Mouse (Mus musculus): Measurements from ENCODE around the gene Tbccd1. TPM values are rescaled to one million over a fixed set of nuclear protein-coding genes. Genes with fewer than 3 reads are reported as not detected.

The Tbccd1 gene
- polyA plus RNA-seq, 1 experiment from 2014 or later, result 31.6 TPM

- no peak overlapping the region for H3K9ac ChIP-seq (ENCODE audit: low read depth, low read length)
- no peak for ATAC-seq
- H3K36me3 ChIP-seq (ENCODE audit: control insufficient read depth, insufficient read depth, low read length), result no peaks in the 10 kb centered on the region
- no peak overlapping the region for H3K4me3 ChIP-seq (ENCODE audit: low read length)
- no peaks in the 10 kb centered on the region for H3K4me1 ChIP-seq (ENCODE audit: control insufficient read depth, insufficient read depth, low read length)
- no peaks in the 10 kb centered on the region for H3K27me3 ChIP-seq (replicated peaks; ENCODE audit: control insufficient read depth, insufficient read depth, low read length)
- WGBS, result 71% methylated on average over 4 of the region's 4 CpGs
- H3K27ac ChIP-seq (ENCODE audit: low read length), result no peak overlapping the region
- no peaks in the 10 kb centered on the region for H3K9me3 ChIP-seq (ENCODE audit: control insufficient read depth, low read length)
- no peak overlapping the region for H3K4me2 ChIP-seq (ENCODE audit: low read depth, low read length)
These were observed 31.4 kb upstream of the Tbccd1 start for GRCm38 (mm10) chr16:22888835-22889234.

GRCm38 (mm10) chr16:22886726-22887125 lies 29.3 kb upstream of the Tbccd1 start:
- H3K9ac ChIP-seq (ENCODE audit: low read depth, low read length), result no peak overlapping the region
- no peak overlapping the region for H3K4me2 ChIP-seq (ENCODE audit: low read depth, low read length)
- H3K27ac ChIP-seq (ENCODE audit: low read length), result no peak overlapping the region
- H3K27me3 ChIP-seq (replicated peaks; ENCODE audit: control insufficient read depth, insufficient read depth, low read length), result no peaks in the 10 kb centered on the region
- H3K9me3 ChIP-seq (ENCODE audit: control insufficient read depth, low read length), result no peaks in the 10 kb centered on the region
- H3K36me3 ChIP-seq (ENCODE audit: control insufficient read depth, insufficient read depth, low read length), result no peaks in the 10 kb centered on the region
- H3K4me3 ChIP-seq (ENCODE audit: low read length), result no peak overlapping the region
- ATAC-seq, result no peak
- no peaks in the 10 kb centered on the region for H3K4me1 ChIP-seq (ENCODE audit: control insufficient read depth, insufficient read depth, low read length)
- 73% methylated on average over 3 of the region's 3 CpGs for WGBS

GRCm38 (mm10) chr16:22885356-22885755 lies 27.9 kb upstream of the Tbccd1 start:
- ATAC-seq, result no peak
- Histone ChIP-seq H3K36me3 (ENCODE audit: control insufficient read depth, insufficient read depth, low read length) (no peaks in the 10 kb centered on the region), H3K27me3 (replicated peaks; ENCODE audit: control insufficient read depth, insufficient read depth, low read length) (no peaks in the 10 kb centered on the region), H3K4me3 (ENCODE audit: low read length) (no peak overlapping the region), H3K27ac (ENCODE audit: low read length) (no peak overlapping the region), H3K9me3 (ENCODE audit: control insufficient read depth, low read length) (no peaks in the 10 kb centered on the region), H3K4me2 (ENCODE audit: low read depth, low read length) (no peak overlapping the region), H3K4me1 (ENCODE audit: control insufficient read depth, insufficient read depth, low read length) (no peaks in the 10 kb centered on the region), H3K9ac (ENCODE audit: low read depth, low read length) (no peak overlapping the region)
- 34% methylated on average over 4 of the region's 4 CpGs for WGBS

- H3K27ac ChIP-seq (ENCODE audit: low read length), result no peak overlapping the region
- 84% methylated on average over 5 of the region's 5 CpGs for WGBS
These were observed 26.0 kb upstream of the Tbccd1 start for GRCm38 (mm10) chr16:22883441-22883840.

GRCm38 (mm10) chr16:22881487-22881886 lies 24.0 kb upstream of the Tbccd1 start:
- no peaks in the 10 kb centered on the region for H3K9me3 ChIP-seq (ENCODE audit: control insufficient read depth, low read length)
- WGBS, result 58% methylated on average over 4 of the region's 4 CpGs
- H3K9ac ChIP-seq (ENCODE audit: low read depth, low read length), result no peak overlapping the region
- no peak overlapping the region for H3K4me3 ChIP-seq (ENCODE audit: low read length)
- H3K4me1 ChIP-seq (ENCODE audit: control insufficient read depth, insufficient read depth, low read length), result no peaks in the 10 kb centered on the region
- H3K4me2 ChIP-seq (ENCODE audit: low read depth, low read length), result no peak overlapping the region
- H3K27me3 ChIP-seq (replicated peaks; ENCODE audit: control insufficient read depth, insufficient read depth, low read length), result no peaks in the 10 kb centered on the region
- H3K27ac ChIP-seq (ENCODE audit: low read length), result no peak overlapping the region
- no peaks in the 10 kb centered on the region for H3K36me3 ChIP-seq (ENCODE audit: control insufficient read depth, insufficient read depth, low read length)
- ATAC-seq, result no peak

More at GRCm38 (mm10) chr16:22883441-22883840, 26.0 kb upstream of the Tbccd1 start:
- no peaks in the 10 kb centered on the region for H3K36me3 ChIP-seq (ENCODE audit: control insufficient read depth, insufficient read depth, low read length)
- no peak for ATAC-seq
- no peaks in the 10 kb centered on the region for H3K27me3 ChIP-seq (replicated peaks; ENCODE audit: control insufficient read depth, insufficient read depth, low read length)
- H3K9ac ChIP-seq (ENCODE audit: low read depth, low read length), result no peak overlapping the region
- H3K9me3 ChIP-seq (ENCODE audit: control insufficient read depth, low read length), result no peaks in the 10 kb centered on the region
- no peak overlapping the region for H3K4me2 ChIP-seq (ENCODE audit: low read depth, low read length)
- no peaks in the 10 kb centered on the region for H3K4me1 ChIP-seq (ENCODE audit: control insufficient read depth, insufficient read depth, low read length)
- H3K4me3 ChIP-seq (ENCODE audit: low read length), result no peak overlapping the region

GRCm38 (mm10) chr16:22880900-22881299 lies 23.4 kb upstream of the Tbccd1 start:
- no peaks in the 10 kb centered on the region for H3K9me3 ChIP-seq (ENCODE audit: control insufficient read depth, low read length)
- no peak overlapping the region for H3K27ac ChIP-seq (ENCODE audit: low read length)
- no peaks in the 10 kb centered on the region for H3K4me1 ChIP-seq (ENCODE audit: control insufficient read depth, insufficient read depth, low read length)
- H3K36me3 ChIP-seq (ENCODE audit: control insufficient read depth, insufficient read depth, low read length), result no peaks in the 10 kb centered on the region
- no peak for ATAC-seq
- H3K9ac ChIP-seq (ENCODE audit: low read depth, low read length), result no peak overlapping the region
- H3K27me3 ChIP-seq (replicated peaks; ENCODE audit: control insufficient read depth, insufficient read depth, low read length), result no peaks in the 10 kb centered on the region
- H3K4me2 ChIP-seq (ENCODE audit: low read depth, low read length), result no peak overlapping the region
- no peak overlapping the region for H3K4me3 ChIP-seq (ENCODE audit: low read length)
- WGBS, result 31% methylated on average over 6 of the region's 6 CpGs

- no peak for ATAC-seq
- Histone ChIP-seq H3K4me1 (ENCODE audit: control insufficient read depth, insufficient read depth, low read length) (no peaks in the 10 kb centered on the region), H3K4me3 (ENCODE audit: low read length) (no peak overlapping the region), H3K27me3 (replicated peaks; ENCODE audit: control insufficient read depth, insufficient read depth, low read length) (no peaks in the 10 kb centered on the region), H3K36me3 (ENCODE audit: control insufficient read depth, insufficient read depth, low read length) (no peaks in the 10 kb centered on the region), H3K27ac (ENCODE audit: low read length) (no peak overlapping the region), H3K4me2 (ENCODE audit: low read depth, low read length) (no peak overlapping the region), H3K9me3 (ENCODE audit: control insufficient read depth, low read length) (no peaks in the 10 kb centered on the region), H3K9ac (ENCODE audit: low read depth, low read length) (no peak overlapping the region)
- WGBS, result 65% methylated on average over 7 of the region's 7 CpGs
These were observed 22.6 kb upstream of the Tbccd1 start for GRCm38 (mm10) chr16:22879945-22880595.

GRCm38 (mm10) chr16:22878716-22879115 lies 21.2 kb upstream of the Tbccd1 start:
- no peaks in the 10 kb centered on the region for H3K27me3 ChIP-seq (replicated peaks; ENCODE audit: control insufficient read depth, insufficient read depth, low read length)
- no peaks in the 10 kb centered on the region for H3K4me1 ChIP-seq (ENCODE audit: control insufficient read depth, insufficient read depth, low read length)
- no peak overlapping the region for H3K4me2 ChIP-seq (ENCODE audit: low read depth, low read length)
- 82% methylated on average over 7 of the region's 7 CpGs for whole genome bisulfite sequencing
- H3K9me3 ChIP-seq (ENCODE audit: control insufficient read depth, low read length), result no peaks in the 10 kb centered on the region
- no peak overlapping the region for H3K27ac ChIP-seq (ENCODE audit: low read length)
- no peaks in the 10 kb centered on the region for H3K36me3 ChIP-seq (ENCODE audit: control insufficient read depth, insufficient read depth, low read length)
- H3K4me3 ChIP-seq (ENCODE audit: low read length), result no peak overlapping the region
- ATAC-seq, result no peak
- no peak overlapping the region for H3K9ac ChIP-seq (ENCODE audit: low read depth, low read length)

GRCm38 (mm10) chr16:22877660-22878390 lies 20.4 kb upstream of the Tbccd1 start:
- H3K4me3 ChIP-seq (ENCODE audit: low read length), result no peak overlapping the region
- no peaks in the 10 kb centered on the region for H3K27me3 ChIP-seq (replicated peaks; ENCODE audit: control insufficient read depth, insufficient read depth, low read length)
- 76% methylated on average over 11 of the region's 11 CpGs for WGBS
- no peaks in the 10 kb centered on the region for H3K9me3 ChIP-seq (ENCODE audit: control insufficient read depth, low read length)
- no peak overlapping the region for H3K27ac ChIP-seq (ENCODE audit: low read length)
- no peaks in the 10 kb centered on the region for H3K4me1 ChIP-seq (ENCODE audit: control insufficient read depth, insufficient read depth, low read length)
- ATAC-seq, result no peak
- no peak overlapping the region for H3K4me2 ChIP-seq (ENCODE audit: low read depth, low read length)
- no peaks in the 10 kb centered on the region for H3K36me3 ChIP-seq (ENCODE audit: control insufficient read depth, insufficient read depth, low read length)
- H3K9ac ChIP-seq (ENCODE audit: low read depth, low read length), result no peak overlapping the region
